Mouse (Mus musculus) cerebellum, postnatal 36 days (tissue): ENCODE measurements at regions not wholly inside any gene's neighbourhood (a gene's known extent, or its start where the extent isn't known, plus 50 kb on each side); places are given as distances from the start of the nearest gene placed in this dataset.
A peak's percentile ranks its signal among the peaks of the same experiment; 100 is the strongest.

Experiments
- DNase-seq, 2 experiments: peaks; one replicate each; pipeline ENCODE4 v3.0.0; 2021 to 2022; ENCODE audit warnings: mixed read lengths in 2 of 2

DNA sequence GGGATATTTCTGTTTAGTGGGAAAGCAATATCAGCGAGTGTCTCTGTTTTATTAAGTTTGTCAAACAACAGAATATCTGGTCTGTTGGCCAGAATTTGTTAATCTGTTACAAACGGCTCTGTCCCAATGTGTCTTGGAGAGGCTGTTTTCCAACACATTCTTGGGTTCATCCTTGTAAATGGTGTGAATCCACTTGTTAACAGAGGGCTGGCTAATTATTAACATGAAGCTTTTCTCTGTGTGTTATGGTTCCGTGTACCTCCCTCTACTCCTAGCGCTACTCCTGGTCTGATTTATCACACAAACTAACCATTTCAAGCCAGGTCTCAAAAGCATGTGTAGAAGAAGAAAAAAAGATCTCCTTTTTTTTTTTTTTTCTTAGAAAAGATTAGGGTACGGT is 60.4 kb downstream of the Pou3f3 start:
- no peak for DNase-seq

DNA sequence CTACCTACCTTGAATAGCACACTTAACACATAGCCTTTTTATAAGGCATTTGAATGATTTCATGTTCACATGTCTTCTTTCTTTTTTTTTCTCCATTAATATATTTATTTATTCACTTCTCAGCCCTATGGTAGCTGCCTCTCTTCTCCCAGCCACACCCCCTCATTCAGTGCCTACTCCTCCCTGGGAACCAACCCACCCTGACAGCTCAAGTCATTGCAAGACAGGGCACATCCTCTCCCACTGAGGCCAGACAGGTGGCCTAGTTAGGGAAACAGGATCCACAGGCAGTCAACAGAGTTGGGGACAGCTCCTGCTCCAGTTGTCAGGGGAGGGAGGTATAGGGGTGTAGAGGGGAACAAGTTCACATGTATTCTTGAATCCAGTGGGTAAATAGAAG is 60.9 kb downstream of the Pou3f3 start:
- DNase-seq: no peak

DNA sequence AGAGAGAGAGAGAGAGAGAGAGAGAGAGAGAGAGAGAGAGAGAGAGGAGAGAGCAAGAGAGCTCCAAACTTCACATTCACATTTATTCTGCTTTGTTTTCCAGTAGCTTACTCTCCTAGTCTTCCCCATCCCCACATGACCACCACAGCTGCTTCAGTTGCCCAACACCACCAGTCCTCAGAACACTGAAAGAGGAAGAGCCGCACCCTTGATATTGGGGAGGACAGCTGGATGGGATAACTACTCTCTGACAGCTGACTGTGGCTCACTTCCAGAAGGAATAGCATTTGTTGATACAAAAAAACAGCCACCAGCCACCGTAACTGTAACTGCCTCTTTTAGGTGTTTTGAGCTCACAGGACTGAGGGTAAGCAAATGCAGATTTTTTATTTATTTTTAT is 67.9 kb downstream of the Pou3f3 start:
- DNase-seq: no peak

GRCm38 (mm10) chr1:42764048-42764447 is 68.5 kb downstream of the Pou3f3 start:
- DNase-seq: no peak

- DNase-seq: no peak
Observed at GRCm38 (mm10) chr1:42770085-42770484, 74.5 kb downstream of the Pou3f3 start.

GRCm38 (mm10) chr1:42772000-42772399 is 76.4 kb downstream of the Pou3f3 start:
- no peak for DNase-seq

GRCm38 (mm10) chr1:42773851-42774464 is 77.1 kb upstream of the Mrps9 start:
- no peak for DNase-seq

DNA sequence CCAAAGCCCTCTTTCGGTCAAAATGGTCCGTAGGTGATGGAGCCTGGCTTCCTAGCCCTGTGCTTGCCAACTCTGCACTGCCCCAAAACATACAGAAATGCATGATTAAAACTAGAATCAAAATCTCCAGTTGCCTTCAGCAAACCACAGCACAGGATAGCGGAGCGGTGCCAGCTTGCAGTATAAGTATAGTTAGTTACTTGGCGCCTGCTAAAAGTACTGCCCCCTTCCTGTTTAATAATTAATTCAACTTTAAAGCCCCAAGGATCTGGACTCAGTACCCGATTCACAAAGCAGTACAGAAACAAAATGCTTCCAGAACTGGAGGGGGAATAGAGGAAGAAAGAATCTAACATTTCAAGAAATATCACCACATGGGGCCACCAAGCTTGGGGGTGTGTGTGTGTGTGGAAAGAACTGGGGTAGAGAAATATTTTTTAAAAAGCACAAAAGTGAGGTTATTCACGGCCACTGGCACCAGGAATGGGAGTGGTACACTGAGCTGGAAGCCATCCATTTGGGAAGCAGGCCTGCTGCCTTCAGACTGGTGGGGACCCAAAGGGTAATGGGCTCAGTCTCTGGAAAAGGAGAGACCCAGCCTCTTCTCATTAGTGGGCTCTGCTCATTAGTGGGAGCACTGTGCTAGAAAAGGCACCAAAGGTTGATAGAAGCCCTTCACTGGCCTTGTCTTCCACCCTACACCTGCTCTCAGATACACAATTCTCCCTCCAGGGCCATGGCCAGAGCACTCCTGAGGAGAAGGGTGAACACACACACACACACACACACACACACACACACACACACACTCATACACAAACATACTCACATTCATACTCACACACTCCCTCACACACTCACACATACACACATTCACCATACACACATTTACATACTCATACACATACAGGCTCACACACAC is 75.8 kb upstream of the Mrps9 start:
- no peak for DNase-seq

GRCm38 (mm10) chr1:42775893-42776287 is 75.1 kb upstream of the Mrps9 start:
- DNase-seq: no peak

DNA sequence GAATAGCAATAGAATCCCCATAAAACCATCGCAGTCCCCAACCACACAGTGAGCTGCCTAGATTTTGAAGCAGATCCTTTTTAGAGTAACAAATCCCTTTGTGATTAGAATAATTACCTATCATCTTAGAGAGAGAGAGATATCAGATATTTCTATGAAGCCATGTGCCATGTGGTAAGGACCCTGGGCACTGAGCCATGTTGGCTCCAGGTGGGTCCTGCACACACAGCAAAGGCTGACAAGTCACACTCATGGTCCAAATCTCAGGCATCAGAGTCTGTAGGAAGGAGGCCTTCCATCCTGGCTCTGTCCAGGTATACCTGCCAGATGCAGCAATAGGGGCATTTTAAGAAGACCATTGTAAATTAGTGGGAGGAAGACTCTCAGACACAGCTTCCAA is 73.6 kb upstream of the Mrps9 start:
- DNase-seq: no peak

DNA sequence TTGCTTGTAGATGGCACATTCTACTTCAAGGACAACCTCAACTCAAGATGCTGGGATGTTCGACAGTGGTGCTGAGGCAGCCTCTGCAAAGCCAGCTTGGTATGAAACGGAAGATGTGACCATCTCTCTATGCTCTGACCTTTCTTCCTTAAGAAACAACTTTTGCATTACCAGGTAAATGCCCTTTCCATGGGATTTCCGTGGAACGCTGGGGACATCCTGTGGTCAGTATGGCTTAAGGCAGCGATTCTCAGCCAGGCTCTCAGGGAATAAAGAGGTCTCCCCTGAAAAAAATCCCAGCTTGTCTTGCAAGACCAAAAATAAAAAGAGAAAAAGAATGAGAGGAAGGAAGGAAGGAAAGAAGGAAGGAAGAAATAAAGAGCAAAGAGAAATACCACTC is 71.3 kb upstream of the Mrps9 start:
- DNase-seq: peak; percentile 6 to 18

DNA sequence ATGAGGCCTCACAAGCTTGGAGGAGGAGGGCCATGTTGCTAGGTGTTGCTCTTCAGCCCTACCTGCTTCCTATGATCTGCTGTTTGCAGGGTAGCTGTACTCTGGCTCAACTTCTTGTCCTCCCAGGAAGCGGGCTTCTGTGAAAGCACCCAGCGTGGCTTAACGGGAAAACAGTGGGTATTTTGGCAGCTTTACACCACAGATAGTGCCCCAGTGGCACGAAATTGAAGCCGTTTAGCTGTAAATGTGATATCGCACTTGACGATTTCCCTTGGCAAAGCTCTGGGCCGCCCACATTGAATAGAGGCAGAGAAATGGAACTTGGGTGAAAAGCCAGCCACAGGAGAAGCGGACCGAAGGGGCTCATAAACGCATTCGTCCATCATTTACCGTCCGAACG is 70.8 kb upstream of the Mrps9 start:
- DNase-seq: no peak

DNA sequence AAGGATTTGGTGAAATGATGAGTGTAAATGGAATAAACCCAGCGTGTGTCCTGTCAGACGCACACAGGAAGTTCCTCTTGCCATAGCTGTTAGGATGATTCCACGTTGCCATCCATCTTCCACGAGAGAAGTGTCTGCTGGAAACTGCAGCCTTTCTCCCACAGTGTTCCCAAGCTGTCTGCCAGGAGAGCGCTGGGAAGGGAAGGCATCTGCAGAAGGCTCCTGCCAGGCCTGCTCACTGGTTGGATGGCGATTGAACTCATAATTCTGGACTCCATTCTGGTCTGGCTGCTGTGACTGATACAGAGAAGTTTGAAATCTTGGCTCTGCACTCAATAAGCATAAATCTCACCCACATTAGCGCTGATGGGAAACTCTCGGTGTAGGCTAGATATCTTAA is 69.5 kb upstream of the Mrps9 start:
- DNase-seq: no peak

GRCm38 (mm10) chr1:42783072-42783672 is 67.9 kb upstream of the Mrps9 start:
- DNase-seq: no peak

- no peak for DNase-seq
Observed at GRCm38 (mm10) chr1:42787240-42787639, 63.8 kb upstream of the Mrps9 start.

DNA sequence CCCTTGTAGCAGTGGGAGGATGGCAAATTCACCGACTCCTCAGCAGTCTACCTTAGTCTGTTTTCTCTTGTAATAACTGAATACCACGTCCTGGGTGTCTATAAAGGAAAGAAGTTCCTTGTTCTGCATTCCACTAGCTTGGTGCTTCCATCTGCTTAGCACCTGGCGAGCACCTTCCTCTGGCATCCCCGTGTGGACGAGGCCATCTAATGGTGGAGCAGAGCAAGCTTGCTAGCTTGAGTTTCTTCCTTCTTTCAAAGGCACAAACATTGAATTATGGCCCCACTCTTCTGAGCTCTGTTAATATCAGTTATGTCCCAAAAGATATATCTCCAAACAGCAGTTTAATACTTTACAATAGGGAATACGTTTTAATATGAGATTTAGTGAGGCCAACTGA is 62.6 kb upstream of the Mrps9 start:
- no peak for DNase-seq
